Mouse (Mus musculus) MEL (cell line): ENCODE results near the gene Mcts1. TPM values are rescaled to one million over a fixed set of nuclear protein-coding genes. Genes with fewer than 3 reads are reported as not detected.

Experiments used
- DNase-seq: peaks from one replicate; pipeline ENCODE4 v3.0.0; 2011; ENCODE audit warnings: low read depth, low spot score
- H3K27ac ChIP-seq: 2 replicates; pipeline ENCODE4 v1.5.1; 2012; ENCODE audit warnings: low read depth, mild to moderate bottlenecking, control low read depth, low read length, moderate library complexity; ENCODE audit not compliant: control insufficient read depth
- H3K27me3 ChIP-seq, 2 experiments: fragments of 150-350 bp in 1 of 2; sonication (generic) in 1 of 2; 2 replicates each; pipeline ENCODE4 v1.6.1; 2012; ENCODE audit warnings: low read length in 2 of 2, mild to moderate bottlenecking in 2 of 2, improper control_type of control experiment in 1 of 2, moderate library complexity in 1 of 2; ENCODE audit not compliant: insufficient read depth in 2 of 2, control insufficient read depth in 1 of 2
- H3K36me3 ChIP-seq, 2 experiments: 2 replicates each; pipeline ENCODE4 v1.6.1; 2012 to 2014; ENCODE audit warnings: low read length in 2 of 2, improper control_type of control experiment in 1 of 2, inconsistent platforms in 1 of 2, mild to moderate bottlenecking in 1 of 2; ENCODE audit not compliant: insufficient read depth in 2 of 2, control insufficient read depth in 1 of 2
- H3K4me1 ChIP-seq, 2 experiments: fragments of 150-350 bp in 1 of 2; sonication (generic) in 1 of 2; 2 replicates each; pipeline ENCODE4 v1.6.1; 2012; ENCODE audit warnings: low read length in 2 of 2, improper control_type of control experiment in 1 of 2, mild to moderate bottlenecking in 1 of 2; ENCODE audit not compliant: insufficient read depth in 2 of 2, control insufficient read depth in 1 of 2
- H3K4me3 ChIP-seq, 2 experiments: fragments of 150-350 bp in 1 of 2; sonication (generic) in 1 of 2; 2 replicates each; pipeline ENCODE4 v1.5.1; 2012; ENCODE audit warnings: low read depth in 2 of 2, low read length in 2 of 2, mild to moderate bottlenecking in 2 of 2, moderate library complexity in 2 of 2, control low read depth in 1 of 2, improper control_type of control experiment in 1 of 2; ENCODE audit not compliant: control insufficient read depth in 1 of 2, insufficient read depth in 1 of 2
- H3K79me2 ChIP-seq: 2 replicates; pipeline ENCODE4 v1.6.1; 2012; ENCODE audit warnings: mild to moderate bottlenecking, low read length, moderate library complexity; ENCODE audit not compliant: control insufficient read depth, poor library complexity, insufficient read depth
- H3K9ac ChIP-seq: 2 replicates; pipeline ENCODE4 v1.6.1; 2012; ENCODE audit warnings: low read depth, mild to moderate bottlenecking, control low read depth, low read length, moderate library complexity; ENCODE audit not compliant: control insufficient read depth, poor library complexity, severe bottlenecking
- H3K9me3 ChIP-seq: fragments of 150-350 bp; sonication (generic); replicated peaks from 2 replicates; pipeline ENCODE4 v1.6.1; 2012; ENCODE audit warnings: mild to moderate bottlenecking, low read length, improper control_type of control experiment, moderate library complexity; ENCODE audit not compliant: insufficient read depth
- BHLHE40 ChIP-seq: IDR thresholded peaks from 2 replicates; pipeline ENCODE4 v1.6.1; 2012; ENCODE audit warnings: low read depth, mild to moderate bottlenecking, inconsistent platforms, low read length, improper control_type of control experiment, borderline replicate concordance
- CHD1 ChIP-seq: IDR thresholded peaks from 2 replicates; pipeline ENCODE4 v1.6.1; 2012; ENCODE audit warnings: low read depth, mild to moderate bottlenecking, inconsistent platforms, low read length, improper control_type of control experiment
- CTCF ChIP-seq, 3 experiments: IDR thresholded peaks in 2 of 3; conservative IDR thresholded peaks in 1 of 3; 2 replicates each; pipeline ENCODE4 v1.5.1; 2011 to 2012; ENCODE audit warnings: low read length in 3 of 3, low read depth in 2 of 3, mild to moderate bottlenecking in 2 of 3, improper control_type of control experiment in 1 of 3, inconsistent platforms in 1 of 3, mixed read lengths in 1 of 3, moderate library complexity in 1 of 3; ENCODE audit not compliant: control insufficient read depth in 1 of 3, insufficient read depth in 1 of 3, poor library complexity in 1 of 3, severe bottlenecking in 1 of 3
- E2F4 ChIP-seq: IDR thresholded peaks from 2 replicates; pipeline ENCODE4 v1.6.1; 2011; ENCODE audit warnings: low read depth, low read length, improper control_type of control experiment, borderline replicate concordance
- EP300 ChIP-seq, 2 experiments: IDR thresholded peaks; 2 replicates each; pipeline ENCODE4 v1.6.1; 2011; ENCODE audit warnings: improper control_type of control experiment in 2 of 2, low read length in 2 of 2, low read depth in 1 of 2, mild to moderate bottlenecking in 1 of 2
- ETS1 ChIP-seq: IDR thresholded peaks from 2 replicates; pipeline ENCODE4 v1.6.1; 2012; ENCODE audit warnings: low read depth, mild to moderate bottlenecking, inconsistent platforms, low read length, improper control_type of control experiment, moderate library complexity
- GATA1 ChIP-seq: IDR thresholded peaks from 2 replicates; pipeline ENCODE4 v1.6.1; 2011; ENCODE audit warnings: low read depth, low read length, improper control_type of control experiment
- HCFC1 ChIP-seq: IDR thresholded peaks from 2 replicates; pipeline ENCODE4 v1.6.1; 2012; ENCODE audit warnings: low read depth, mild to moderate bottlenecking, inconsistent platforms, low read length, improper control_type of control experiment, moderate library complexity
- JUND ChIP-seq: IDR thresholded peaks from 2 replicates; pipeline ENCODE4 v1.6.1; 2011; ENCODE audit warnings: low read depth, mild to moderate bottlenecking, improper control_type of control experiment, low read length
- KAT2A ChIP-seq: conservative IDR thresholded peaks from 2 replicates; pipeline ENCODE4 v1.6.1; 2012; ENCODE audit warnings: low read depth, low read length, improper control_type of control experiment, inconsistent platforms
- MAX ChIP-seq: IDR thresholded peaks from 2 replicates; pipeline ENCODE4 v1.6.1; 2011; ENCODE audit warnings: low read length, improper control_type of control experiment
- MEF2A ChIP-seq: IDR thresholded peaks from 2 replicates; pipeline ENCODE4 v1.6.1; 2014; ENCODE audit warnings: low read depth, mild to moderate bottlenecking, inconsistent platforms, low read length, improper control_type of control experiment; ENCODE audit not compliant: poor library complexity, insufficient replicate concordance, severe bottlenecking; ENCODE audit errors: extremely low read depth
- MXI1 ChIP-seq: IDR thresholded peaks from 2 replicates; pipeline ENCODE4 v1.6.1; 2011; ENCODE audit warnings: mild to moderate bottlenecking, low read depth, low read length, improper control_type of control experiment
- MYB ChIP-seq: IDR thresholded peaks from 2 replicates; pipeline ENCODE4 v1.6.1; 2011; ENCODE audit warnings: mild to moderate bottlenecking, low read depth, low read length, improper control_type of control experiment
- MYC ChIP-seq: IDR thresholded peaks from 2 replicates; pipeline ENCODE4 v1.6.1; 2011; ENCODE audit warnings: low read depth, mild to moderate bottlenecking, low read length, improper control_type of control experiment, moderate library complexity
- POLR2A ChIP-seq, 2 experiments: IDR thresholded peaks; 2 replicates each; pipeline ENCODE4 v1.6.1; 2011 to 2012; ENCODE audit warnings: low read length in 2 of 2, mild to moderate bottlenecking in 2 of 2, control low read depth in 1 of 2, improper control_type of control experiment in 1 of 2, low read depth in 1 of 2, moderate library complexity in 1 of 2; ENCODE audit not compliant: control insufficient read depth in 1 of 2, insufficient read depth in 1 of 2, poor library complexity in 1 of 2
- SIN3A ChIP-seq: IDR thresholded peaks from 2 replicates; pipeline ENCODE4 v1.6.1; 2012; ENCODE audit warnings: low read length, improper control_type of control experiment, inconsistent platforms
- SMC3 ChIP-seq: IDR thresholded peaks from 2 replicates; pipeline ENCODE4 v1.6.1; 2011; ENCODE audit warnings: low read depth, low read length, improper control_type of control experiment
- TAL1 ChIP-seq: IDR thresholded peaks from 2 replicates; pipeline ENCODE4 v1.6.1; 2012; ENCODE audit warnings: mild to moderate bottlenecking, inconsistent platforms, low read length, moderate library complexity, mixed read lengths
- UBTF ChIP-seq: IDR thresholded peaks from 2 replicates; pipeline ENCODE4 v1.6.1; 2012; ENCODE audit warnings: low read depth, mild to moderate bottlenecking, inconsistent platforms, low read length, improper control_type of control experiment, moderate library complexity, borderline replicate concordance; ENCODE audit not compliant: insufficient read depth
- USF1 ChIP-seq: IDR thresholded peaks from 2 replicates; pipeline ENCODE4 v1.6.1; 2014; ENCODE audit warnings: low read depth, mild to moderate bottlenecking, inconsistent platforms, low read length, improper control_type of control experiment, moderate library complexity
- ZC3H11A ChIP-seq: IDR thresholded peaks from 2 replicates; pipeline ENCODE4 v1.6.1; 2012; ENCODE audit warnings: low read depth, mild to moderate bottlenecking, inconsistent platforms, low read length, improper control_type of control experiment
- ZMIZ1 ChIP-seq: IDR thresholded peaks from 2 replicates; pipeline ENCODE4 v1.6.1; 2012; ENCODE audit warnings: low read depth, mild to moderate bottlenecking, inconsistent platforms, low read length, improper control_type of control experiment, moderate library complexity
- ZNF384 ChIP-seq: IDR thresholded peaks from 2 replicates; pipeline ENCODE4 v1.6.1; 2012; ENCODE audit warnings: low read depth, mild to moderate bottlenecking, inconsistent platforms, low read length, improper control_type of control experiment
- polyA plus RNA-seq, 2 experiments: library from polyadenylated mRNA; stranded (reverse) in 1 of 2; unstranded in 1 of 2; fragments of >175 nt in 1 of 2; fragments of >200 nt in 1 of 2; gene quantifications; 2 replicates each; pipeline versions ENCODE4 v1.2.1 to v1.2.4; 2012; ENCODE audit warnings: low replicate concordance in 2 of 2, low read depth in 1 of 2; ENCODE audit not compliant: insufficient read length in 2 of 2, insufficient read depth in 1 of 2, missing spikeins in 1 of 2
- total RNA-seq: library from RNA; depleted of rRNA; stranded (reverse); fragments of 300-350 nt; gene quantifications from 2 replicates; pipeline ENCODE4 v1.2.3, GENCODE M21; 2012

Mcts1 gene
- total and polyA plus RNA-seq, 3 experiments: 27.3 to 37.0 TPM; not detected in 1

DNA sequence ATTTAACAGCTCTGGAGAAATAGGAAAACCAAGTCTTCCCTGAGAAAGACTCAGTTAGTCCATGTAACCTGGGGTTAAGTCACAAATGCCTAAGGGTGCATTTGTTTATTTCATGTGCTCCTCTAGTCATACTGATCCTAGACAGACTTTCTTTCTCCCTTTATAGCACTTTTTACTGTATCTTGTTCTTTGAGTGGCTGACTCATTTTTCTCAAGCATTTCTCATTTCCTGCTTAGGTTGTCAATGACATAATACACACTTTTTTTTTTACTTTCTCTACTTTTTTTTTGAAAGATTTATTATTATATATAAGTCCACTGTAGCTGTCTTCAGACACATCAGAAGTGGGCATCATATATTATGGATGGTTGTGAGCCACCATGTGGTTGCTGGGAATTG, 47.1 kb upstream of the Mcts1 start:
- Histone ChIP-seq H3K9me3 (no peaks in the 10 kb centered on the region), H3K4me3 (no peak overlapping the region), H3K79me2 (no peaks in the 10 kb centered on the region; the same call in 1 of the 2 replicates), H3K27ac (no peak overlapping the region), H3K36me3 (peaks cover 2 to 8% of the 10 kb centered on the region in 2 experiments; a peak in 3 of 4 replicates), H3K4me1 (no peaks in the 10 kb centered on the region), H3K9ac (no peak overlapping the region), H3K27me3 (no peaks in the 10 kb centered on the region)
- DNase-seq: no peak
- no peak for TF ChIP-seq CTCF (IDR thresholded peaks at IDR 0.05 in 2 of 3, conservative IDR thresholded peaks at IDR 0.05 in 1 of 3; ENCODE audit: control insufficient read depth in 1 of 3, insufficient read depth in 1 of 3, low read depth in 2 of 3, low read length in 3 of 3, poor library complexity in 1 of 3, severe bottlenecking in 1 of 3)
- TF ChIP-seq UBTF: no peak
- TF ChIP-seq USF1: no peak
- no peak for TF ChIP-seq JUND
- TF ChIP-seq ZMIZ1: no peak
- no peak for TF ChIP-seq MYC
- TF ChIP-seq ZC3H11A: no peak
- no peak for TF ChIP-seq ZNF384
- no peak for TF ChIP-seq BHLHE40
- TF ChIP-seq ETS1: no peak
- no peak for TF ChIP-seq GATA1
- TF ChIP-seq TAL1: no peak
- no peak for TF ChIP-seq HCFC1
- no peak for TF ChIP-seq MEF2A
- TF ChIP-seq EP300 (IDR thresholded peaks at IDR 0.05; ENCODE audit: low read depth in 1 of 2, low read length in 2 of 2): no peak

DNA sequence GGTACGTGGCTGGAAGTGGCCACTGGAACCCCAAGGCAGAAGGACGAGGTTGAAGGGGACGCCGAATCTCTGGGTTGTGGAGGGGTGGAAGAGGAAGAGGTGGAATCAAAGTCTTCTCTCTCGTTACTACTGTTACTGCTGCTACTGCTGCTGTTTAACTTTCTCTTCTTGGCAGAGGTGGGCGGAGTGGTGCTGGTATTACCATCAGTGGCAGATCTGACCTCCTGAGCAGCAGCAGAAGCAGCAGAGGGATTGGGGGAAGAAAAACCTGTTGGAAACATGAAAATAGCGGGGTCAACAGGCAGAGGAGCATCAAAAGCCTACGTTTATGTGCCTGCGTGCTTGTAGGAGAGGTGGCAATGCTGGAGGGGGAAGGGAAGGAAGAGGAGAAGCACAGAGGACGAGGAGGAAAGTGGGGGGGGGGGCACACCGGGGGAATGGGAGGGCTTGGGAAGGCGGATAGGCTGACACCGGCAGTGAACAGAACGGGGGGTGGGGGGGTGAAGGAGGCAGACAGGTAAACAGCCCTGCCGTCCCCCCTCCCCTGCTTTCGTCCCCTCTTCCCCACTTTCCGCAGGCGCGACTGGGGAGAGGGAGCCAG, 36.3 kb upstream of the Mcts1 start:
- peak overlapping the region; percentile 80 to 81 for H3K4me3 ChIP-seq
- peaks cover 8 to 20% of the 10 kb centered on the region in 2 experiments for H3K36me3 ChIP-seq
- peaks cover 2 to 11% of the 10 kb centered on the region in 2 experiments for H3K4me1 ChIP-seq
- H3K9me3 ChIP-seq: no peaks in the 10 kb centered on the region
- no peaks in the 10 kb centered on the region for H3K27me3 ChIP-seq
- DNase-seq: peak; percentile 14
- H3K79me2 ChIP-seq: peaks cover 15% of the 10 kb centered on the region
- H3K9ac ChIP-seq: peak overlapping the region; percentile 98
- TF ChIP-seq CTCF (IDR thresholded peaks at IDR 0.05 in 2 of 3, conservative IDR thresholded peaks at IDR 0.05 in 1 of 3; ENCODE audit: control insufficient read depth in 1 of 3, insufficient read depth in 1 of 3, low read depth in 2 of 3, low read length in 3 of 3, poor library complexity in 1 of 3, severe bottlenecking in 1 of 3): no peak
- no peak for TF ChIP-seq POLR2A (IDR thresholded peaks at IDR 0.05; ENCODE audit: control insufficient read depth in 1 of 2, insufficient read depth in 1 of 2, low read depth in 1 of 2, low read length in 2 of 2, poor library complexity in 1 of 2)
- TF ChIP-seq CHD1: no peak
- TF ChIP-seq ETS1: no peak
- no peak for TF ChIP-seq MEF2A
- TF ChIP-seq ZNF384: no peak
- no peak for TF ChIP-seq USF1
- no peak for TF ChIP-seq KAT2A
- no peak for TF ChIP-seq MXI1
- TF ChIP-seq EP300 (IDR thresholded peaks at IDR 0.05; ENCODE audit: low read depth in 1 of 2, low read length in 2 of 2): no peak
- no peak for TF ChIP-seq SMC3
- no peak for TF ChIP-seq MYB
- TF ChIP-seq E2F4: no peak
- no peak for TF ChIP-seq MAX
- no peak for TF ChIP-seq UBTF
- no peak for TF ChIP-seq SIN3A
- TF ChIP-seq BHLHE40: no peak
- H3K27ac ChIP-seq: peak overlapping the region; percentile 80
